Mouse (Mus musculus) gastrocnemius, postnatal 4 days (tissue): Measurements from ENCODE around the gene Lhfpl5. TPM values are rescaled to one million over a fixed set of nuclear protein-coding genes. Genes with fewer than 3 reads are reported as not detected.
"Not testable (repeated sequence)": the region's sequence is repeated elsewhere in the genome, so short reads cannot be mapped to it uniquely, and the experiment has no call there.

Experiments
- DNase-seq, 2 experiments: peaks; one replicate each; pipeline ENCODE4 v3.0.0; 2021 to 2022; ENCODE audit warnings: low spot score in 2 of 2, mixed read lengths in 2 of 2
- long read RNA-seq, 2 experiments: library from polyadenylated mRNA; stranded (forward); transcript quantifications; one replicate each; pipeline ENCODE4 v2.0.0; 2021
- total RNA-seq, 2 experiments: library from RNA; stranded (reverse); gene quantifications; 2 replicates each; pipeline ENCODE4 v1.2.3; 2021

The Lhfpl5 gene
- total RNA-seq: not detected
- long read RNA-seq, experiment 1: 0 reads
- long read RNA-seq, experiment 2: 0 reads

GRCm38 (mm10) chr17:28575244-28576125 is at the start of gene Lhfpl5:
Gene Lhfpl5, plus strand, starts transcription at chr17:28575641.
- DNase-seq: peak; percentile 39 to 46

DNA sequence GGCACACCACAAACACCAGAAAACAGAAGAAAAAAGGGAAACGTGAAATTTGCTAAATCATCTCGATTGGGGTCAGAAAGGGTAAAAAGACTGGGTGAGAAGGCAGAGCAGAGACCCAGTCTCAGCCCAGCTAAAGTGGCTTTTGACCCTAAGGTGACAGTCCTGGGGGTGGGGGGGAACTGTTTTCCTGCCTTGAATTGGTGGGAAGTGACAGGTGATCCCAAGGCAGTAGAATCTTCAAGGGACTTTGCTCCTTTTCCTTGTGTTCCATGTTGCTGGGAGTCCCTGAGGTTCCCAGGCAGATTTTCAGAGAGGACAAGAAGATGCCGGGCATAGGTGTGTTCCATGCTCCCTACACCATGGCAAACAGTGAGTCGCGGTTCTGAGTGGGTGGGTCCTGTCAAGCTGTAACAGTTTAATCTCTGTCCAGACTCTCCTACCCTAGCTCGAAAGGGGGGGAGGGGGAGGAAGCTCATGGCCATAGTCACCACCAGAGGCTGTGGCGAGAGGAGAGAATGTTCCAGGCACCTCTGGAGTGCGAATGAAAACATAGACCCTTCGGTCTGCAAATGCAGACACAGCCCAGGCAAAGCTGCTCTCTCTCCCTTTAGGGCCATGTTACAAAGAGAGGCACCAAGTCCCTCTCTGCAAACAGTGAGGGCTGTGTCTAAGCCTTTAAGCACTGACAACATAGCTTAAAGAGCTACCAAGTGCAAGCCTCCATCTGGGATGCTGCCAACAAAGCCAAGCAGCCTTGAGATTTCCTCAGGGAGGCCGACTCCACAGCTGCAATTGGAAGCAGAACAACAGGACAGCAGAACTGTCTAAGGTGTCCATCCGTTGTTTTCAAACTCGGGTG is 48.0 kb upstream of the Lhfpl5 start:
- no peak for DNase-seq

GRCm38 (mm10) chr17:28528043-28528351 is 47.4 kb upstream of the Lhfpl5 start:
- DNase-seq: peak; percentile 76 to 82

DNA sequence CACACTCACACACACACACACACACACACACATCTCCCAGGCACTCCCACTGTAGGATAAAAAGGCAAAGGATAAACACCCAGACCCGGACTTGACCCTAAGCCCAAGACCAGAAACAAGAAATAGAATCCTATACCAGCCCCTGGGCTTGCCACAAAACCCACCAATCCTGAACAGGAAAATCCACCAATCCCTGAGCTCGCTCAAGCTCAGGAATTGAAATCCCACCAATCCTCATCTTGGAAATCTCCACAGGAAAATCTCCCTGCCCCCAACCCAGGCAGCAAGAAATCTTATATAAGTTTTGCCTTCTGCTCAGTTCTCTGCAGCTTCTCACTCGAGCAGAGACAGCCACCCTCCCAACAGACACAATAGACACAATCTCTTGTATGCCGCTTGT is 46.3 kb upstream of the Lhfpl5 start:
- DNase-seq: no peak

DNA sequence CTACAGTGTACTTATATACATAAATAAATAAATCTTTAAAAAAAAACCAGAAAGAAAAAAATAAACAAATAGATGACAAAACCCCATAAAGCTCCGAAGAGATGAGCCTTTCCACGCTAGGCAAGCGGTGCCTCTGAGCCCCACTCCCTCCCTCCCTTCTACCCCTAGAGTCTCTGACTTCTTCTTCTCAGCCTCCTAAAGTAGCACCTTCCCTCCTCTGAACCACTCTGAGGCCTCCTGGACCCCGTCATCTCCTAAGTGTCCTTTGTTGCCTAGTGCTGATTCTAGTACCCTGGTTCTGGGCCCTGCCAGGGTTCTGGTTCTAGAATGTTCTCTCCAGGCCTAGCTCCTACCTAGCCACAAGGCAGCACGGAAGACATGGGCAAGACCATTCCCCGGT is 44.9 kb upstream of the Lhfpl5 start, which contains the start of gene Armc12:
Gene Armc12, plus strand, starts transcription at position 301 of the 400 bp plus-strand sequence.
- DNase-seq: no peak

DNA sequence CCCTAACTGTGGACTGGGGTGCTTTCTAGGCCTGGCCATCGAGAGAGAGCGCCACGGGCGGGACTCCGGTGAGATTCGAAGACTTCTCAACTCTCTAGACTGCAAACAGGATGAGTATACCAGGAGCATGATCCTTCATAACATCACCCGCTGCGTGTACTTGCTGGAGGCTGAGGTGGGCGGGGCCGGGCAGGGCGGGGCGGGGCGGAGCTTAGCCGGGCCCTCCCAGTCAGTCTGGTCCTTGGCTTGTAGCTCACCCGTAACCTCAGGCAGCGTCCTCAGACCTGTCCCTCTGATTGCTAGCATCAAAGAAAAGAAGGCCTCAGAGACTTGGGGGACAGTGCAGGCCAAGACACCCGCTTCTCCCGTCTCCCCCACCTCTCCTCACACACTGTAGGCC is 43.5 kb upstream of the Lhfpl5 start:
- no peak for DNase-seq

DNA sequence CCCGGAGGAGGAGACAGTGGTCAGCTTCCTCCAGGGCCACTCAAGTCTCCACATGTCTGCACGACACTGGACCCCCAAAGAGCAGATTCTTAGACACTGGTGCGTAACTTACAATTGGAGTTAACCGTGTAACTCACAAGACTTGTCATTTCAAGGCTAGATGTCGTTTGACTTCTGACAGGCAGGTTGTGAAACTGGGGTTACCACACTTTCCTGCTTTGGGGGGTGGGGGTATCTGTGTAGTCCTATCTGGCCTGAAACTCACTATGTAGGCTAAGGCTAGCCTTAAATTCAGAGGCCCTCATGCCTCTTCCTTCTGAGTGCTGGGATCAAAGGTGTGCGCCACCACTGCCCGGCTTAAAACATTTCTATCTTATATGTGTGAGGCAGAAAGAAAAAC is 42.9 kb upstream of the Lhfpl5 start:
- no peak for DNase-seq

GRCm38 (mm10) chr17:28533327-28533726 is 42.1 kb upstream of the Lhfpl5 start:
- no peak for DNase-seq

- no peak for DNase-seq
Measured at GRCm38 (mm10) chr17:28537881-28538280, 37.6 kb upstream of the Lhfpl5 start.

GRCm38 (mm10) chr17:28546925-28547324 is 28.5 kb upstream of the Lhfpl5 start:
- DNase-seq: no peak

DNA sequence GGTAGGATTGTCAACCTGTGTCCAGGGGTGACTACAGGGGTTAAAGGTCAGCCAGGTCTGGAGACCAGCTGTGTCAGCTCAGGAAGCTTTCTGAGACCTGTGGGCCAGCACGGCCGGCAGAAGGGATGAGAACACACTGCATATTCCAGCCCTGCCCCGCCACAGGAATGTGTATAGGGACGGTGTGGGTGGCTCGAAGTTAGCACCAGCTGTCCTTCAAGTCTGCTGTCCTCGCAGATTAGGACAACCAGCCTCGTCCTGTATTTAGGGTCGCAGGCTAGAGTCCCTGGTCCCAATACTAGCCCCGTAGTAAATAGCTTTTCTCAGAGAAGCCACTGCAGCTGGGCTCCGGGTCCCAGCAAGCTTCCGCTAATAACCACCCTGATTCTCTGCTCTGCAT is 26.9 kb upstream of the Lhfpl5 start:
- DNase-seq: no peak

DNA sequence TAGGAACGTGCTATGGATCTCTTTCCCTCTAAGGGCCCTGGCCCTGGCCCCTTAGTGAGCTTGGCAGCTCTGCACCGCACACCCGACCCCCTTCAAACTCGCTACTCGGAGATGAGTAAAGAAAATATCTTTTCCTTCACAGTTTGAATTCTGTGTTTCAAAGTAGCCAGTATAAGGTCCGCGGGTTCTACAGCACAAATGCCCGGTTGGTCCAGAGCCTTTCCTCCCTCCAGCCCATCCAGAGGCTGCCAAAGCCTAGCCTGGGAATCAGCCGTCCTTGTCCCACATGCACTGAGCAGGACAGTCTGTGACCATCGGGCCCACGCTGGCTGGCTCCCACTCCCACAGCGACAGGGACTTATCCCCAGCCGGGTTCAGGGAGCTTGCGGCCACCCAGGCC is 26.3 kb upstream of the Lhfpl5 start, which contains the start of gene Clpsl2:
Gene Clpsl2, plus strand, starts transcription at position 301 of the 400 bp plus-strand sequence.
- DNase-seq: no peak

GRCm38 (mm10) chr17:28553040-28553793 is 22.2 kb upstream of the Lhfpl5 start:
- peak in 1 of 2 experiments; percentile 55 for DNase-seq

DNA sequence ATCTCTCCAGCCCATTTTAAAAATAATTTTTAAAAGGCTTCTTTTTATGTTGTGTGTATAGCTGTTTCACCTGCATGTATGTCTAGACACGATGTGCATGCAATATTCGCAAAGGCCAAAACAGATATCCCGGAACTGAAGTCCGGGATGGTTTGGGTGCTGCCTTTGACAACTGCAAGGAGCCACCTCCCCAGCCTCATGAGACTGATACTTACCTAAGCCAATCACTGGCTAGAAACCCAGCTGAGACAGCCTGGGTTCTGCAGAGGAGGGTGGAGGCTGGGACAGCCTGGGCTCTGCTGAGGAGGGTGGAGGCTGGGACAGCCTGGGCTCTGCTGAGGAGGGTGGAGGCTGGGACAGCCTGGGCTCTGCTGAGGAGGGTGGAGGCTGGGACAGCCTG is 21.4 kb upstream of the Lhfpl5 start:
- DNase-seq: not testable (repeated sequence)

- no peak for DNase-seq
Measured at GRCm38 (mm10) chr17:28556635-28557396, 18.6 kb upstream of the Lhfpl5 start.

- DNase-seq: no peak
Measured at GRCm38 (mm10) chr17:28557772-28558171, 17.7 kb upstream of the Lhfpl5 start.

DNA sequence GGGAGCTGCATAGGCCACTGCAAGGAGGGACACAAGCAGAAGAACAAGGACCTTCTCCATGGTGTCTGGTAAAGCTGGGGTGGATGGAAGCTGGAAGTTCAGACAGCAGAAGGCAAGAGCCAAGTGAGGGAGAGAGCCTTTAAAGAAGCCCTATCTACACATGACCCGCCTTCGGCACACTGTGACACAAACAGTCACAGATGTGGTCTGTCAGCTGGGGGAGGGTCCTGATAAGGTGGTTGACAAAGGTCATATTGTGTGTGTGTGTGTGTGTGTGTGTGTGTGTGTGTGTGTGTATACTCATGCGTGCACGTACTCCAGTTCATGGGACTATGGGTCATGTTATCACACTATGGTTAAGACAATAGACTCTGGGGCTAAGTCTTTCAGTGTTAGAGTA is 14.8 kb upstream of the Lhfpl5 start, which contains the start of gene Clps:
Gene Clps, minus strand, starts transcription at position 169 of the 400 bp plus-strand sequence.
- no peak for DNase-seq

DNA sequence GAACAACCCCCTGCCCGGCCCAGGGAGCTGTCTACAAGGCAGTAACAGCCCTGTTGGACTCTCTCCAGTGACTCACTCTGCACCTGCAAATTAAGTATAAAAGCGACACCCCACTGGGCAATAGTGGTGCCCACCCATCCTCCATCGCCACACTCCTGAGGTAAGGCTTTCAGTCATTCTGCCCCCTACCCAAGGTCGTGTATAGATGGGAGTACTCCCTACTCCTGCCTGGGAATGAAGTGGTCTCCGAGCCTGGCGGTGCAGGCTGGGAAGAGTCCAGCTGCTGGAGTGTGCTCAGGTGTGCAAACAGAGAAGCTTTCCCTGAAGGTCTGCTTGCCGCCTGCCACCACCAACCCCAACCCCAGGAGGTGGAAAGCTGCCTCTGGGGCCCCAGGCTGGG is 13.8 kb upstream of the Lhfpl5 start:
- DNase-seq: no peak

- DNase-seq: no peak
Measured at GRCm38 (mm10) chr17:28565181-28565580, 10.3 kb upstream of the Lhfpl5 start.

GRCm38 (mm10) chr17:28567541-28567940 is 7.9 kb upstream of the Lhfpl5 start:
- DNase-seq: no peak
